Mouse (Mus musculus) liver, adult 2 months (tissue): ENCODE data around the gene Cpsf2.

ENCODE experiments used
- CTCF ChIP-seq: fragments of 200-500 bp; IDR thresholded peaks from 2 replicates; pipeline ENCODE4 v1.5.1; 2011; ENCODE audit warnings: low read depth, low read length, control low read depth
- POLR2A ChIP-seq: fragments of 200-500 bp; IDR thresholded peaks from 2 replicates; pipeline ENCODE4 v1.6.1; 2011; ENCODE audit warnings: low read length, control low read depth; ENCODE audit not compliant: insufficient read depth; ENCODE audit errors: extremely low read depth

DNA sequence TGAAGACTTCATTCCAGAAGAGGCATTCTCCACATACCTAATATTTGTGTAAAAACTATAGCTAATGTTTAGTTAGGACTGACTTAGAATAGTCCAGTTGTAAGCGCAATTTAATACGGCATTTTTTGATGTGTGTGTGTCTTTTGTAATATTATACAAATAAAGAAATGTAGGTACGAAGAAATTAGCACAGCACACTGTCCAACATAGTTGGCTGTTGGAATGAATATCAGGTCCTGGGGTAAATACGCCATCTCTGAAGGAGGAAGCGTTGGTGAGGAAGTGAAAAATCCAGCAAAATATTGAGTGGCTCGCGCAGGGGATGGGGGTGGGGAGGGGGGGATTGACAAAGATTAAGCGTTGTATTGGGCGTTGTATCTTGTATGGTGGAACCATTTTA is 17.2 kb upstream of the Cpsf2 start:
- no peak for TF ChIP-seq CTCF
- TF ChIP-seq POLR2A: no peak
